Mouse (Mus musculus) cerebellum, postnatal 25 days (tissue): Measurements from ENCODE around the gene Dnajb13.
"Not testable (repeated sequence)": the region's sequence is repeated elsewhere in the genome, so short reads cannot be mapped to it uniquely, and the experiment has no call there.

ENCODE experiments used
- DNase-seq, 2 experiments: peaks; one replicate each; pipeline ENCODE4 v3.0.0; 2021; ENCODE audit warnings: mixed read lengths in 2 of 2

Gene Dnajb13

GRCm38 (mm10) chr7:100484493-100484892, 30.3 kb downstream of the Dnajb13 start:
- DNase-seq: no peak

DNA sequence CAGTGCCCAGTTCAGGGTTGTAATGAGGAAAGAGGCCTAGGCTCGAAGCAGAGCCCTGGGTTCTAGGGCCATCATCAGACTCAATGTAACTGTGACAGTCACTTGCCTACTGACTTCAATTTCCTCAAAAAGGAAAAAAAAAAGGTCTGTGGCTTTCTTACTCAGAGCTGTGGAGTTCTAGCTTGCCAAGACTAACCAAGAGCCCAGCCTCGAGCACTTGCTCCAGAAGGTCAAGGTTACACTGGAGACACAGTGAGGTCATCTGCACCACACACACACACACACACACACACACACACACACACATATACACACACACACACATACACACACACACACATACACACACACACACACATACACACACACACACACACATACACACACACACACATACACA, 32.7 kb downstream of the Dnajb13 start:
- DNase-seq: not testable (repeated sequence)

GRCm38 (mm10) chr7:100480175-100480574, 34.6 kb downstream of the Dnajb13 start:
- DNase-seq: no peak

DNA sequence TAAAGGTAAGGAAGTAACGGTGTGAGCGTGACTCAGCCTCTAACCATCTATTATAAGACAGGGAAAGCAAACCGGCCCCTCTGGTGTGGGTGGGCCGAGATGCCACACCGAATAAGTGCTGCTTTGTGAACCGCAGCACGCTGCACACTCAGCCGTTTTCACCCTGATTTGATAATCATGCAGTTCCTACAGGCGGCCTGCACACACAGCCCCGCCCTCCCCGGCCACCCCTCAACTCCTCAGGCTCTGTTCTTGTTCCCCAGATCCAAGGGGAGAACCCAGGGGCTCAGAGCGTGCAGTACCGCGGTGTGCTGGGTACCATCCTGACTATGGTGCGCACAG, 35.0 kb downstream of the Dnajb13 start:
- DNase-seq: no peak

DNA sequence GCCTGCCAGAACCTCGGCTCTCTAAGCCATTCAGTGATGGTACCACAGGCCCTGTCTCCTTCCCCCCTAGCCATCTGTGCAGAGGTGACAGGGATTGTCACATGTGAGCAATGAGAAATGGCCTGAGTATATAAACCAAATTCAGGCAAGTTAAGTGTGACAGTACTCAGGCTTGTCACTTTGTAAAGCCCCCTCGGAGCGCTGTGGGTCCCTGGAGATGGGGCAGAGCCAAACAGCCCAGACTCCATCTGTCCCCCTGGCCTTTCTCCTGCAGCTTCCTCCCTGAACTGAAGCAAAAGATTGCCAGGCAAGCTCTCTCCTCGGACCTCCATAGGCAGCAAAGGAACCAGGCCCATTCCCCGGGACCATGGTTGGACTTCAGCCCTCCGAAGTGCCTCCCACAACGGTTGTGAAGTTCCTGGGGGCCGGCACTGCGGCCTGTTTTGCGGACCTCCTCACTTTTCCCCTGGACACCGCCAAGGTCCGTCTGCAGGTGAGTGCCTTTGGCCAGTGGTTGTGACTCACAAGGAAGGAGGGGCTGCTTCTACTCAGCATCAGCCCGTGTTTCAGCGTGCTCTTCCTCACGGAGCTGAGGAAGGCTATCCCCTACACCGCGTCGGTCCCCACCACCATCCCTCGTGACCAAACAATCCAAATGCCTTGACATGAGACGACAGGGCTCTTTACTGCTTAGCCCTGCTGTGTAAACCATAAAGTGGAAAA, 35.5 kb downstream of the Dnajb13 start:
- DNase-seq: peak in 1 of 2 experiments; percentile 22

DNA sequence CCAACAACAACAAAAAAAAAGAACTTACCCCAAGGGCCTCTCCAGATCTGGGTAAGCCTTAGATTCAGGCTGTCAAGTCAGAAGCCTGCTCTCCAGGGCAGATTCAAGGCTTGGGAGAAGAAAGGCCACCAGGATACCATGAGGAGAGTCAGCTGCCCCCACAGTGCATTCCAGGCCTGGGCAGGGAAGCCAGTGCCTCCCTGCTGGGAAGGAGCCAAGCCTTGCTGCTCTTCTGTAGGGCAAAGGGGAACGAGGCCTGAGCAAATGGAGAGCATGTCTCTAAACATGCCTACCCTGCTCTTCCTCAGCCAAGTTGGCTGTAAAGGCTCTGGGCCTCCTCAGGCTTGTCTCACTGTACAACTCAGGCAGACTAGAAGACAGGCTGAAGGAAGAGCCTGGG, 40.1 kb downstream of the Dnajb13 start:
- no peak for DNase-seq

DNA sequence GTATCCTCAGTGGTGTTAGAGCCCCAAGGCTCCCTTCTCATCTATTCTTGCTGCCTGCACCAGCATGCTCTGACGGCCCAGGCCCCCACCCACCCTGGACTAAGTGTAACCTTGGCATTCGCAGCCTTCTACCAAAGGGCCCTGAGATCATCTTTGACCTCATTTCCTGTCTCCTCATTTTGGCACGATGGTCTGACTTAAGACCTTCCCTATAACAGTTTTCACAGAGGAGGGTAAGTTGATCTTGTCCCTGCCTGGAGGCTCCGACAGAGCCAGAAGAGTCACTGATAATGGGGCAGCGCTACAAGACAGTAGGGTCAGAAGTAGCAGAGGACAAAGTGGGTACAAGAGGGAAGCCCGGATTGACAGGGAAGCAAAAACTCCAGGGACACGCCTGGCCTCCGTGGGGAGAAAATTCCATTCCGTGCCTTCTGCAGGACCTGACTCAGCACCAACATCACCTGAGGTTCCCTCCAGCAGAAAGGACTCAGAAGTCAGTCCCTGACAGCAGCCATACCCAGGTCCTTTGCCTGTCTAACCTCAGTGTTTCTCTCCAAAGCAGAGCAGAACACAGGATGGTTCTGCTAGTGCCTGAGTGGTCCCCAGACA, 40.8 kb downstream of the Dnajb13 start:
- no peak for DNase-seq

DNA sequence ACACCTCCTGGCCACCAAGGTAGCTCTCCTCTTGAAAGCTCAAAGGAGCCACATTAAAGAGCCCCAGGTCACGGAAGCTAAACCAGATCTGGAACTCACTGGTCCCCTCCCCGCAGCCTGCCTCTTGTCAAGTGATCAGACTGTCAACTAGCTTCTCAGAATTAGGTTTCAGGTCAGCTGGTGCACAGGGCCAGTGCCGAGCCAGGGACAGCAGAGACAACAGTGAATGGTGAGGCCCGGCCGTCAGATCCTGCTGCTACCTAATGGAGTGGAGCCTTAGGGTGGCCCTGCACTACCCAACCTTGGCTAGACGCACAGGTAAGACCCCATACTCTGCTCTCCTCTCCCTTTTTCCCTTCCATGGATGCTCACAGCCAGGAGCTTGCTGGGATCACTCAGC, 42.0 kb downstream of the Dnajb13 start, which contains the start of gene Ucp3:
Gene Ucp3 (plus strand): TSS at position 214 of the 400 bp plus-strand sequence.
- DNase-seq: no peak

DNA sequence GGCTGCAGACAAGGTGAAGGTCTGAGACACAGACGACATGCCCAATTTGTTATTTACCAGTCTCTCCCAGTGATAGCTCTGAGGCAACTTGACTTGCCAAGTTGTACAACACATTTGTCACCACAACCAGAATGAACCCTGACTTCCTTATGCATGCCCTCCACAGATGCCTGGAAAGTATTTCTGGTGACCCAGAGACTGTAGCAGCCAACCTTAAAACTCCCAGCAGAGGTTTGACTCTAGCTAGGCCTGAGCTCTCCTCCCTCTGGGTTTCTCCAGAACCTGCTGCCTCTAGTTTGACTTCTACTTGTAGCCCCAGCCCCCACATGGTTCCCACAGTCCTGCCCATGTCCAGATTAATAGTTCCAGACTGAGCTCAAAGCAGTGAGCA, 43.4 kb downstream of the Dnajb13 start:
- DNase-seq: no peak

- no peak for DNase-seq
Observed at GRCm38 (mm10) chr7:100470796-100471406, 43.9 kb downstream of the Dnajb13 start.

- no peak for DNase-seq
Observed at GRCm38 (mm10) chr7:100469502-100469901, 45.3 kb downstream of the Dnajb13 start.

GRCm38 (mm10) chr7:100468761-100469160, 46.0 kb downstream of the Dnajb13 start:
- DNase-seq: no peak

- no peak for DNase-seq
Observed at GRCm38 (mm10) chr7:100466781-100467510, 47.8 kb downstream of the Dnajb13 start.

GRCm38 (mm10) chr7:100465656-100466309, 49.0 kb downstream of the Dnajb13 start:
- DNase-seq: peak; percentile 25 to 32

DNA sequence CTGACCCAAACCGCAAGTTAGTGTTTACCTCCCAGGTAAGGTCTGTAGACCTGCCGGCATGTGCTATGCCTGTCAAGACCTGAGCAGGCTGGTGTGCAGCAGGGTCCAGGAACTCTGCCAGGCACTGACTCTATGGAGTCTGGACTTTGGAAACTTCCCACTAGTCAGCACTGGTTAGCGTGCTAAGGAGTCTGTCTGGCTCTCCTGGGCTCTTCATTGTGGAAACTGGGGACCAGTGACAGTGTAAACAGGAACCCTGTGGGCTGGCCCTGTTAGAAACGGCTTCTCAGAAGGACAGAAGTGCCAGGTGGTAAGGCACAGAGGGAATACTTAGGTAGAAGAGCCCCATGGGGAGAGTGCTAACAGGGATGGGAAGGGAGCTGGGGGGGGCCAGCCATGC, 49.5 kb downstream of the Dnajb13 start:
- DNase-seq: peak in 1 of 2 experiments; percentile 56

DNA sequence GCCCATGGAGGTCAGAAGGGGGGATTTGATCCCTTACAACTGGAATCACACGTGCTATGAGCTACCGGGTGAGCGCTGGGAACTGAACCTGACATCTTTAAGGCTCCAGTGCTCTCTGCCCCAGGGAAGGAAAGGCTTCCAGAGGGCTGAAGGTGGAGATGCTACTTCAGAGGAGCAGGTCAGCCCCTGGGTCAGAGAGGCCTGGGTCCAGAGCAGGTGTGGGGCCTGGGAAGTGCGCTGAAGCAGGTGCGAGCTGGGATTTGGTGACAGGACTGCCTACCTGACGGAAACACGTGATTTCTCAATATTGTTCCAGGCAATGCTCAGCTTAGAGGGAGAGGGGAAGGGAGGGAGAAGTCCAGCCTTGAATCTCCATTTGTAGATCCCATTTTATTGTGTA, 50.5 kb downstream of the Dnajb13 start:
- no peak for DNase-seq

GRCm38 (mm10) chr7:100463757-100464156, 51.0 kb downstream of the Dnajb13 start:
- DNase-seq: no peak

DNA sequence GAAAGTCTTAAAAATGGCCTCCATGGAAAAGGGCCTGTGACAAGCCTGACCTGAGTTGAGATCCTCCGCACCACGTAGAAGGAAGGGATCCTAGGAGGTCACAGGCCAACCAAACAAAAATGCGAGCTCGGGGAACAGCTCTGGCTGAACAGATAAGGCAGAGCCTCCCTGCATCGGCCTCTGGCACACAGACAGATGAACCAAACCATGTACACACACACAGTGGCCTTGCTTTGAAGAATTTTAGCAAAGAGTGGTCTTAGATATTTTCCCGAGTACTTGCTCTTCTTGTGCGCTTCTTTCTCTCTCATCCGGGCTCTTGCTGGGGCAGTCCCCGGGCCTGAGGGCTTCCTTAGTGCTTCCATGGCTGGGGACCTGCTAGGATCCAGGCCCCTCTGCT, 51.6 kb downstream of the Dnajb13 start:
- DNase-seq: no peak

- DNase-seq: peak in 1 of 2 experiments; percentile 38
Observed at GRCm38 (mm10) chr7:100461621-100462151, 53.1 kb downstream of the Dnajb13 start.

GRCm38 (mm10) chr7:100459862-100460261, 54.9 kb downstream of the Dnajb13 start:
- DNase-seq: peak; percentile 31 to 58

GRCm38 (mm10) chr7:100458153-100458552, 56.6 kb downstream of the Dnajb13 start:
- no peak for DNase-seq
